Mouse (Mus musculus): Measurements from ENCODE around the gene Prpsap2. TPM values are rescaled to one million over a fixed set of nuclear protein-coding genes. Genes with fewer than 3 reads are reported as not detected.
"Not testable (repeated sequence)": the region's sequence is repeated elsewhere in the genome, so short reads cannot be mapped to it uniquely, and the experiment has no call there.

The Prpsap2 gene
- 14.0 and 17.7 TPM in 2 replicates for polyA plus RNA-seq (2015; fragmentation: Nextera tagmentation; extraction: Ambion mirVana)

DNA sequence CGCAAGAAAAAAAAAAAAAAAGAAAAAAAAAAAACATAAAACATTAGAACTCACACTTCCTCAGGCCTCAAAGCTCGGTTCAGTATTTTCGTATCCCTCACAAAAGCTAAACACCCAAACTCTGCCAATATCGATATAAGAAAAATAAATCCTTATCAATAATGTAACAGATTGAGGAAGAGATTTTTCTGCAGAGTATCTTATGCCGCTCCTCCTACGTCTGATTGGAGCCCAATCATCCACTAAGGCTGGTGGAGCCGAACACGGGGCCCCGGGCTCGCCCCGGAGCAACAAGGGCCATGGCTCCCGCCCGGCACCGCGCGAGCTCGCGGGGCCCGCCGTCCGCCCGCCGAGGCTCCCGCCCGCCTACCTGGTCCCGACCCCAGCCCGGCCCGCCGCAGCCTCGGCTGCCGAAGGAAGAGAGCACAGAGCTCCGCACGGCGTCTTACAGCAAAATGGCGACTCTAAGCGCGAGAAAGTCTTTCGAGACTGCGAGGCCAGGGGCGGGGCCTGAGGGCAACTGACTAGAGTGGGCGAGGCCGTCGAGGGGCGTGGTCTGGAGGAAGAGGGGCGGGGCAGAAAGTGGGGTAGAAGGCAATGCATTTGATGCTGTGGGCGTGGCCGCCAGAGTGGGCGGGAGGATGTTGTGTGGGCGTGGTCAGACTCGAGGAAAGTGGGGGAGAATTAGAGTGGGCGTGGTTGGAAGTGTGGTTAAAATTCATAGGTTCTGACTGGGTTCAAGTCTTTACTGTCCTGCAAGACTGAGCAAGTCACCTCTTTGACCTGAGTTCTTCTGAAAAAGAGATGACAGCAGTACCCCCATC is at the start of gene Prpsap2:
Gene Prpsap2 (minus strand): TSS at position 505 of the 824 bp plus-strand sequence.
- Histone ChIP-seq H3K4me1 (ENCODE audit: control insufficient read depth, insufficient read depth, low read length) (peaks cover 5% of the 10 kb centered on the region), H3K36me3 (ENCODE audit: control insufficient read depth, insufficient read depth) (peaks cover under 1% of the 10 kb centered on the region; the same call in 1 of the 2 replicates), H3K4me3 (ENCODE audit: low read length) (peak within 1 kb of the TSS; percentile 75), H3K9ac (ENCODE audit: low read length) (peak within 1 kb of the TSS; percentile 86), H3K4me2 (ENCODE audit: low read depth, low read length) (peak within 1 kb of the TSS; percentile 73), H3K27me3 (ENCODE audit: control insufficient read depth, insufficient read depth, low read length) (no peaks in the 10 kb centered on the region), H3K27ac (ENCODE audit: low read length) (peak within 1 kb of the TSS; percentile 85), H3K9me3 (replicated peaks; ENCODE audit: control insufficient read depth, low read length) (no peaks in the 10 kb centered on the region)
- peak; percentile 96 for ATAC-seq (replicated peaks; ENCODE audit: extremely low read depth, insufficient read depth, low FRiP score)
- under 1% methylated on average over 51 of the region's 51 CpGs for WGBS

GRCm38 (mm10) chr11:61809793-61810192 is 47.9 kb upstream of the Prpsap2 start:
- H3K27me3 ChIP-seq (ENCODE audit: control insufficient read depth, insufficient read depth, low read length), result no peaks in the 10 kb centered on the region
- no peak overlapping the region for H3K27ac ChIP-seq (ENCODE audit: low read length)
- peaks cover 30% of the 10 kb centered on the region for H3K36me3 ChIP-seq (ENCODE audit: control insufficient read depth, insufficient read depth)
- H3K9me3 ChIP-seq (replicated peaks; ENCODE audit: control insufficient read depth, low read length), result no peaks in the 10 kb centered on the region
- H3K9ac ChIP-seq (ENCODE audit: low read length), result no peak overlapping the region
- WGBS, result 64% methylated on average over 4 of the region's 4 CpGs
- no peak overlapping the region for H3K4me3 ChIP-seq (ENCODE audit: low read length)
- ATAC-seq (replicated peaks; ENCODE audit: extremely low read depth, insufficient read depth, low FRiP score), result no peak
- peaks cover 5% of the 10 kb centered on the region for H3K4me1 ChIP-seq (ENCODE audit: control insufficient read depth, insufficient read depth, low read length)
- H3K4me2 ChIP-seq (ENCODE audit: low read depth, low read length), result no peak overlapping the region

- H3K9me3 ChIP-seq (replicated peaks; ENCODE audit: control insufficient read depth, low read length), result no peaks in the 10 kb centered on the region
- 74% methylated on average over 2 of the region's 2 CpGs for WGBS
- no peaks in the 10 kb centered on the region for H3K27me3 ChIP-seq (ENCODE audit: control insufficient read depth, insufficient read depth, low read length)
- no peak overlapping the region for H3K9ac ChIP-seq (ENCODE audit: low read length)
- peaks cover 30% of the 10 kb centered on the region for H3K36me3 ChIP-seq (ENCODE audit: control insufficient read depth, insufficient read depth)
- H3K4me3 ChIP-seq (ENCODE audit: low read length), result no peak overlapping the region
- H3K4me2 ChIP-seq (ENCODE audit: low read depth, low read length), result no peak overlapping the region
- ATAC-seq (replicated peaks; ENCODE audit: extremely low read depth, insufficient read depth, low FRiP score), result no peak
- H3K4me1 ChIP-seq (ENCODE audit: control insufficient read depth, insufficient read depth, low read length), result no peaks in the 10 kb centered on the region
- no peak overlapping the region for H3K27ac ChIP-seq (ENCODE audit: low read length)
Measured at GRCm38 (mm10) chr11:61808551-61809117, 46.7 kb upstream of the Prpsap2 start.

DNA sequence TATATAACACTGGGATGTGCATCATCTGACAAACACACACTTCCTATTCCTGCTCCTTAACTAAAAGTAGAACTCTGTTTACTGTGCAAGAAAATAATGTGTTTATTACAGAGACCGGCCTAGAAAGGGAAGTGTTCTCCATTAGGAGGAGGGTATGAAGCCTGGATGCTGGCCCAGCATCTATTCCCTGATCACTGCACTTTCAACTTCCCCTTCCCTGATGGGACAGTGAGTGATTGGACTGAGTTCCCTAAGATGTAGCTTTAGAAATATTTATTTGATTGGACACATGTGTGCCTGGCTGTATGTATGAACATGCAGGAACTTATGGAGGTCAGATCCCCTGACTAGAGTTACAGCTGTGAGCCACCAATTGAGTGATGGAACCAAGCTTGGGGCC is 31.6 kb upstream of the Prpsap2 start:
- Histone ChIP-seq H3K4me3 (ENCODE audit: low read length) (no peak overlapping the region), H3K4me1 (ENCODE audit: control insufficient read depth, insufficient read depth, low read length) (peaks cover 4% of the 10 kb centered on the region), H3K9me3 (replicated peaks; ENCODE audit: control insufficient read depth, low read length) (no peaks in the 10 kb centered on the region), H3K9ac (ENCODE audit: low read length) (no peak overlapping the region), H3K27me3 (ENCODE audit: control insufficient read depth, insufficient read depth, low read length) (no peaks in the 10 kb centered on the region), H3K36me3 (ENCODE audit: control insufficient read depth, insufficient read depth) (peaks cover 25% of the 10 kb centered on the region), H3K27ac (ENCODE audit: low read length) (no peak overlapping the region), H3K4me2 (ENCODE audit: low read depth, low read length) (no peak overlapping the region)
- WGBS, result 85% methylated on average over 1 of the region's 1 CpGs
- ATAC-seq (replicated peaks; ENCODE audit: extremely low read depth, insufficient read depth, low FRiP score), result no peak

DNA sequence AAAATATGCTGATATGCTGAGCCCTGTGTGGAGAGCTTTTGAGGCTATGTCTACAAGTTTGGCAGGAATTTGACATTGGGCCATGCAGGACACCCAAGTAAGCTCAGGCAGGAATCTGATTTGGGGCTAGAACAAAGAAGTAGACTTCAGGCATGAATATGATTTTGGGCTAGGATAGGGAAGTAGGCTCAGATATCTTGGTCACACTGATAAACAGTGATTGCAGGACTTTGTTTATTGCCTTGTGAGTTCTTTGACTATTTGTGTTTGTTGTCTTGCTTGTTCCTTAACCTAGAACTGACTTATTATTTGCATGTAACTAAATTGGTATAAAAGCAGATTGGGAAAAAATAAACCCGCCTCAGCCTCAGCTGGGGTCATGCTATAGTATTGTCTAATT is 26.7 kb upstream of the Prpsap2 start:
- 88% methylated on average over 1 of the region's 1 CpGs for WGBS
- ATAC-seq (replicated peaks; ENCODE audit: extremely low read depth, insufficient read depth, low FRiP score), result no peak
- H3K27me3 ChIP-seq (ENCODE audit: control insufficient read depth, insufficient read depth, low read length), result no peaks in the 10 kb centered on the region
- H3K4me2 ChIP-seq (ENCODE audit: low read depth, low read length), result no peak overlapping the region
- H3K4me3 ChIP-seq (ENCODE audit: low read length), result no peak overlapping the region
- H3K9me3 ChIP-seq (replicated peaks; ENCODE audit: control insufficient read depth, low read length), result no peaks in the 10 kb centered on the region
- H3K9ac ChIP-seq (ENCODE audit: low read length), result no peak overlapping the region
- H3K4me1 ChIP-seq (ENCODE audit: control insufficient read depth, insufficient read depth, low read length), result no peaks in the 10 kb centered on the region
- H3K36me3 ChIP-seq (ENCODE audit: control insufficient read depth, insufficient read depth), result peaks cover 38% of the 10 kb centered on the region
- no peak overlapping the region for H3K27ac ChIP-seq (ENCODE audit: low read length)

DNA sequence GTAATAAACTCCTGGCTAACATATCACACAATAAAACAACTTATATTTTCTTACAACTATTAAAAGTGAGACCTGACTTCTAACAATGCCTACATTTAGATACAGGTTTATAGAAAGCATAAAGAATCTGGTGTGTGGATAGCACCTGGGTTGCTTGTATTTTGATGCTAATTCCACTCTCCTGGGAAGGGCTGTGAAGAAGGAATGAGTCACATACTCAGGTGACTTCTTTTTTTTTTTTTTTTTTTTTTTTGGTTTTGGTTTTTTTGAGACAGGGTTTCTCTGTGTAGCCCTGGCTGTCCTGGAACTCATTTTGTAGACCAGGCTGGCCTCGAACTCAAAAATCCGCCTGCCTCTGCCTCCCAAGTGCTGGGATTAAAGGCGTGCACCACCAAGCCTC is 20.6 kb upstream of the Prpsap2 start:
- H3K36me3 ChIP-seq (ENCODE audit: control insufficient read depth, insufficient read depth), result peaks cover 38% of the 10 kb centered on the region
- WGBS, result 89% methylated on average over 3 of the region's 3 CpGs
- H3K4me3 ChIP-seq (ENCODE audit: low read length); H3K27ac ChIP-seq (ENCODE audit: low read length); H3K4me1 ChIP-seq (ENCODE audit: control insufficient read depth, insufficient read depth, low read length); ATAC-seq (replicated peaks; ENCODE audit: extremely low read depth, insufficient read depth, low FRiP score); H3K9me3 ChIP-seq (replicated peaks; ENCODE audit: control insufficient read depth, low read length); H3K27me3 ChIP-seq (ENCODE audit: control insufficient read depth, insufficient read depth, low read length); H3K4me2 ChIP-seq (ENCODE audit: low read depth, low read length); H3K9ac ChIP-seq (ENCODE audit: low read length): not testable (repeated sequence)

DNA sequence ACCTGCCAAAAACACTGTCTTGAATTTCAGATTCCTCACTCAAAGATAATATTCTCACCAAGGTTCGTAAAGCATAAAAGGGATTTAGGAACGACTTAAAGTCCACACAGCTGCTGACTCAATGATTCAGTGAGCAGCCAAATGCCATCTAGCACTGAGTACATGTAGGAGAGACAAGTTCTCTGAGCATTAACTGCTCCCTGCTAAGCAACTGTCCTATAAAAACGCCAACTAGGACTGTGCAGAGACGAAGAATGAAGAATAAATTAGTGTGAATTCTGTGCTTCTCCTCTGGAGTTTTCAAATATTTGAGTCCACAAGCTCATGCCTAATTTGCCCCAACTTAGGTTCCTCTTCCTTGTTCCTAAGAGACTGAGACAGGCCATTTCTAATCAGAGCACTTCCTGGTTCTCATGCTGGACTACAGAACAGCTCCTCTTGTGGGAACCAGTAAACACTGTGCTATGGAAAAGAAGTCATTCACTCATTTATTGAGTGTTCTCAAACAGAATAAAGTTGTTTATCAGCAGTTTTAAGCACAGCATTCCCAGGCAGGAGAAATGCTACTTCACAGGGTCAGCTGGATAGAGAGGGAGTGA is 12.8 kb upstream of the Prpsap2 start:
- 89% methylated on average over 4 of the region's 4 CpGs for WGBS
- no peak overlapping the region for H3K4me3 ChIP-seq (ENCODE audit: low read length)
- H3K9me3 ChIP-seq (replicated peaks; ENCODE audit: control insufficient read depth, low read length), result no peaks in the 10 kb centered on the region
- no peak overlapping the region for H3K27ac ChIP-seq (ENCODE audit: low read length)
- no peaks in the 10 kb centered on the region for H3K4me1 ChIP-seq (ENCODE audit: control insufficient read depth, insufficient read depth, low read length)
- peaks cover 18% of the 10 kb centered on the region for H3K36me3 ChIP-seq (ENCODE audit: control insufficient read depth, insufficient read depth)
- no peak for ATAC-seq (replicated peaks; ENCODE audit: extremely low read depth, insufficient read depth, low FRiP score)
- H3K27me3 ChIP-seq (ENCODE audit: control insufficient read depth, insufficient read depth, low read length), result no peaks in the 10 kb centered on the region
- no peak overlapping the region for H3K9ac ChIP-seq (ENCODE audit: low read length)
- H3K4me2 ChIP-seq (ENCODE audit: low read depth, low read length), result no peak overlapping the region

GRCm38 (mm10) chr11:61760518-61760917 is 1.4 kb downstream of the Prpsap2 start:
- H3K4me3 ChIP-seq (ENCODE audit: low read length), result no peak overlapping the region
- H3K36me3 ChIP-seq (ENCODE audit: control insufficient read depth, insufficient read depth), result peaks cover 8% of the 10 kb centered on the region; the same call in 1 of the 2 replicates
- no peaks in the 10 kb centered on the region for H3K27me3 ChIP-seq (ENCODE audit: control insufficient read depth, insufficient read depth, low read length)
- H3K4me1 ChIP-seq (ENCODE audit: control insufficient read depth, insufficient read depth, low read length), result peaks cover 5% of the 10 kb centered on the region
- H3K4me2 ChIP-seq (ENCODE audit: low read depth, low read length), result peak overlapping the region; percentile 73
- H3K9me3 ChIP-seq (replicated peaks; ENCODE audit: control insufficient read depth, low read length), result no peaks in the 10 kb centered on the region
- H3K9ac ChIP-seq (ENCODE audit: low read length), result no peak overlapping the region
- no peak overlapping the region for H3K27ac ChIP-seq (ENCODE audit: low read length)
- no peak for ATAC-seq (replicated peaks; ENCODE audit: extremely low read depth, insufficient read depth, low FRiP score)
- WGBS, result 75% methylated on average over 5 of the region's 5 CpGs

- Histone ChIP-seq H3K27me3 (ENCODE audit: control insufficient read depth, insufficient read depth, low read length) (no peaks in the 10 kb centered on the region), H3K4me1 (ENCODE audit: control insufficient read depth, insufficient read depth, low read length) (peaks cover 5% of the 10 kb centered on the region), H3K36me3 (ENCODE audit: control insufficient read depth, insufficient read depth) (peaks cover 28% of the 10 kb centered on the region), H3K9ac (ENCODE audit: low read length) (no peak overlapping the region), H3K9me3 (replicated peaks; ENCODE audit: control insufficient read depth, low read length) (no peaks in the 10 kb centered on the region), H3K4me3 (ENCODE audit: low read length) (no peak overlapping the region), H3K27ac (ENCODE audit: low read length) (no peak overlapping the region), H3K4me2 (ENCODE audit: low read depth, low read length) (no peak overlapping the region)
- no peak for ATAC-seq (replicated peaks; ENCODE audit: extremely low read depth, insufficient read depth, low FRiP score)
- WGBS, result 81% methylated on average over 2 of the region's 2 CpGs
Measured at GRCm38 (mm10) chr11:61757151-61757550, 4.7 kb downstream of the Prpsap2 start.
